Mouse (Mus musculus): Measurements from ENCODE around the gene Xrn1.

DNA sequence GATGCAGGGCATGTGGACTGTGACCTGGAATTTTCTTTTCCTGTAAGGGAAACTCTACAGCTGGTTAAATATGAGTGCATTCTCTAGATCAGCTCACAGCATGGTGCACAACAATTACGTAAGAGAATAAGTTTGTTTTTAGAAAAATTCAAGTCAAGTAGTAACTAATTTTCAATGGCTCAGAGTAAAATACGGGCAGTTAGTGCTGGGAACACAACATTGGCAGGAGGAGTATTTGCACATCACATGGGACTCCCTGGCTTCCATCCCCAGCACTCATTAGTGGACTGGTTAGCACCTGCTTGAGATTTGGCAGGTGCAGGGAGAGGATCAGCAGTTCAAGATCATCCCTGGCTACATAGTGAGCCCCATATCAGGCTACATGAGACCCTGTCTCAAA, 133.1 kb downstream of the Xrn1 start:
- TF ChIP-seq CTCF (IDR thresholded peaks at IDR 0.05; ENCODE audit: low read depth, low read length) (no peak), POLR2A (IDR thresholded peaks at IDR 0.05; ENCODE audit: borderline replicate concordance, low read depth, low read length) (no peak)
